ENCODE assay signal across 8 mouse cellular contexts in the genomic region with DNA sequence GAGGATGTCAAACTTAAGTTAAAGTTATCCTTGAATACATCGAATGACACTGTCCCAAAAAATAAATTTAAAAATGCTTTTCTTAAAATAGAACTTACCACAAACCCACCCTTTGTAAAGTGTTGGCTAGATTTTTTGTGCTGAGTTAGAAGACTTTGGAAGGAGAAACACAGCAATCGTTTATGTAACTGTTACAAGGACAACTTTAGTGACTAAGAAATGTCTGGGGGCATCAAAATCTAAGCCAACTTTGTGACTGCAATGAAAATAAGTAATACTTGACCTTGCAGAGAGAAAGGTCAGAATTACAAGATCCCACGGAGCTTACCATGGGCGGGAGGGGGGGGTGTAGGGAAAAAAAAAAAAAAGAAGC. TPM values are rescaled to one million over a fixed set of nuclear protein-coding genes. Genes with fewer than 3 reads are reported as not detected.
DNase-seq lines count a peak whose midpoint lies in the region; ATAC-seq and TF ChIP-seq lines count a peak whose summit lies in the region.

No protein-coding gene starts in this region.

- no peaks in the 10 kb centered on the region for H3K36me3 ChIP-seq in heart, embryonic 15.5 days
- no peaks in the 10 kb centered on the region for H3K36me3 ChIP-seq in ES-E14 (ENCODE audit: control insufficient read depth, insufficient read depth, low read length, poor library complexity, severe bottlenecking)
- H3K36me3 ChIP-seq in forebrain, postnatal 0 days (ENCODE audit: insufficient read depth) = no peaks in the 10 kb centered on the region
- H3K36me3 ChIP-seq in macrophage (ENCODE audit: inconsistent target) = no peaks in the 10 kb centered on the region

- in situ Hi-C loops in ES-E14 (cut with MboI; ENCODE audit: low sequenced_read_pairs in 2 of 2, unreplicated experiment in 2 of 2) = no loop called here

- peak overlapping the region; percentile 79 for H3K4me3 ChIP-seq in heart, embryonic 15.5 days
- H3K4me3 ChIP-seq in ES-E14 (ENCODE audit: insufficient read depth in 1 of 2, low read depth in 1 of 2, low read length in 2 of 2, poor library complexity in 1 of 2, severe bottlenecking in 1 of 2) (peak overlapping the region; percentile 90 to 92), macrophage (ENCODE audit: inconsistent target) (peak overlapping the region; percentile 47)
- peak overlapping the region; percentile 81 for H3K4me3 ChIP-seq in forebrain, postnatal 0 days (ENCODE audit: low read depth, low read length)

- peak overlapping the region; percentile 73 for H3K4me2 ChIP-seq in heart, embryonic 15.5 days
- H3K4me2 ChIP-seq in forebrain, postnatal 0 days (ENCODE audit: low read depth) = peak overlapping the region; percentile 81

- peaks cover 8% of the 10 kb centered on the region; the same call in 1 of the 2 replicates for H3K79me2 ChIP-seq in macrophage (ENCODE audit: inconsistent target)

- H3K9ac ChIP-seq in heart, embryonic 15.5 days = peak overlapping the region; percentile 92
- H3K9ac ChIP-seq in ES-E14 (ENCODE audit: insufficient read depth, low read depth, low read length, poor library complexity, severe bottlenecking) = peak overlapping the region; percentile 80; the same call in 1 of the 2 replicates
- peak overlapping the region; percentile 94 for H3K9ac ChIP-seq in forebrain, postnatal 0 days

- H3K27ac ChIP-seq in heart, embryonic 15.5 days = peak overlapping the region; percentile 92
- H3K27ac ChIP-seq in ES-E14 (ENCODE audit: insufficient read depth, low read depth, low read length, poor library complexity, severe bottlenecking) (no peak overlapping the region), macrophage (no peak overlapping the region)
- peak overlapping the region; percentile 82 for H3K27ac ChIP-seq in forebrain, postnatal 0 days (ENCODE audit: low read depth, low read length)

- no peaks in the 10 kb centered on the region for H3K9me3 ChIP-seq in heart, embryonic 15.5 days (replicated peaks)
- H3K9me3 ChIP-seq in ES-E14 (ENCODE audit: control insufficient read depth, insufficient read depth, low read depth, low read length) = no peaks in the 10 kb centered on the region
- no peaks in the 10 kb centered on the region for H3K9me3 ChIP-seq in forebrain, postnatal 0 days (ENCODE audit: low read length)

- 21% methylated on average over 4 of the region's 4 CpGs for WGBS in heart, embryonic 15.5 days
- 23% methylated on average over 4 of the region's 4 CpGs for WGBS in forebrain, postnatal 0 days
- 2% methylated on average over 4 of the region's 4 CpGs for WGBS in macrophage (ENCODE audit: missing documents)

- H3K27me3 ChIP-seq in heart, embryonic 15.5 days = no peaks in the 10 kb centered on the region
- no peaks in the 10 kb centered on the region for H3K27me3 ChIP-seq in forebrain, postnatal 0 days (ENCODE audit: insufficient read depth, low read length)

- no peak for DNase-seq in heart, postnatal 14 days
- no peak for DNase-seq in ES-E14 (ENCODE audit: low read depth, low spot score)
- no peak for DNase-seq in forebrain, postnatal 0 days
- DNase-seq in spleen, postnatal 4 days (ENCODE audit: low spot score in 2 of 2) = no peak
- DNase-seq in cerebellum, postnatal 10 days = no peak
- no peak for DNase-seq in adrenal gland, postnatal 36 days

- intact Hi-C loops in heart, postnatal 14 days (cut with DNase I) = loop anchor here (5.0 kb wide), 1 partner anchor 55 kb away; the partner anchor contains the start of gene Cdc37l1

- TF ChIP-seq CTCF in forebrain, postnatal 0 days (IDR thresholded peaks at IDR 0.05; ENCODE audit: low read depth) = no peak

- no peak for ATAC-seq in heart, embryonic 15.5 days (replicated peaks; ENCODE audit: insufficient number of reproducible peaks, insufficient read depth, low FRiP score, low read depth)
- no peak for ATAC-seq in forebrain, postnatal 0 days

- H3K4me1 ChIP-seq in heart, embryonic 15.5 days (replicated peaks) = peaks cover 27% of the 10 kb centered on the region
- peaks cover 2 to 9% of the 10 kb centered on the region in 2 experiments; a peak in 3 of 4 replicates for H3K4me1 ChIP-seq in ES-E14 (ENCODE audit: control insufficient read depth in 2 of 2, insufficient read depth in 2 of 2, low read length in 2 of 2, poor library complexity in 1 of 2)
- H3K4me1 ChIP-seq in forebrain, postnatal 0 days (ENCODE audit: insufficient read depth) = peaks cover 10% of the 10 kb centered on the region; the same call in 1 of the 2 replicates

TF ChIP-seq in ES-E14, 5 proteins besides CTCF, POLR2A, EP300 and RAD21:
- TF ChIP-seq HCFC1 (IDR thresholded peaks at IDR 0.05; ENCODE audit: borderline replicate concordance, insufficient read depth, low read length) = no peak
- no peak for TF ChIP-seq MAFK (IDR thresholded peaks at IDR 0.05; ENCODE audit: insufficient read depth, low read depth, low read length)
- TF ChIP-seq ZNF384 (IDR thresholded peaks at IDR 0.05; ENCODE audit: low read depth, low read length) = no peak; the same call in 1 of the 2 replicates
- no peak for TF ChIP-seq CHD2 (IDR thresholded peaks at IDR 0.05; ENCODE audit: low read depth, low read length)
- no peak for TF ChIP-seq ZC3H11A (IDR thresholded peaks at IDR 0.05; ENCODE audit: borderline replicate concordance, low read depth, low read length)

RNA-seq across cellular contexts. Expression of gene Ak3, which starts 0.8 kb away (rescaled TPM):
- polyA plus RNA-seq in heart, embryonic 15.5 days (2015; fragmentation: Nextera tagmentation; extraction: Ambion mirVana) = 87.6 and 87.7 TPM in 2 replicates
- 10 to 100 TPM; 86.6 to 88.6 TPM for total RNA-seq in heart, postnatal 14 days (2021)
- total RNA-seq in ES-E14 (2012; rRNA removed) = 13.8 and 14.0 TPM in 2 replicates
- 62.5 and 76.5 TPM in 2 replicates for total RNA-seq in forebrain, postnatal 0 days (2014; rRNA removed)
- polyA plus RNA-seq in forebrain, postnatal 0 days (2015; fragmentation: Nextera tagmentation; extraction: Ambion mirVana) = 58.0 and 68.2 TPM in 2 replicates
- 10 to 100 TPM in 12 of 26 experiments, 1 to 10 TPM in 13, under 1 TPM in 1; 0.87 to 21.2 (median 9.4) TPM for total RNA-seq in macrophage (2018; cell fraction: chromatin; rRNA removed)
- total RNA-seq in macrophage (2018; cell fraction: cytosol; rRNA removed) = 10 to 100 TPM; 24.5 to 50.9 (median 33.1) TPM
- total RNA-seq in macrophage (2018; cell fraction: nucleus; rRNA removed) = 10 to 100 TPM in 18 of 26 experiments, 1 to 10 TPM in 8; 6.2 to 27.5 (median 12.2) TPM
- 36.0 to 43.1 TPM (median 41.6 TPM) in 3 replicates for polyA plus RNA-seq in macrophage (2018)
- total RNA-seq in adrenal gland, postnatal 36 days (2021) = 100 to 1,000 TPM; 146 to 253 TPM

RNA-seq across cellular contexts. Expression of gene Rcl1, which starts 54.2 kb away (rescaled TPM):
- 14.2 and 25.7 TPM in 2 replicates for polyA plus RNA-seq in heart, embryonic 15.5 days (2015; fragmentation: Nextera tagmentation; extraction: Ambion mirVana)
- 1 to 10 TPM; 5.6 to 6.8 TPM for total RNA-seq in heart, postnatal 14 days (2021)
- total RNA-seq in ES-E14 (2012; rRNA removed) = 53.6 and 70.5 TPM in 2 replicates
- total RNA-seq in forebrain, postnatal 0 days (2014; rRNA removed) = 22.3 and 24.0 TPM in 2 replicates
- 29.6 and 31.8 TPM in 2 replicates for polyA plus RNA-seq in forebrain, postnatal 0 days (2015; fragmentation: Nextera tagmentation; extraction: Ambion mirVana)
- total RNA-seq in macrophage (2018; cell fraction: chromatin; rRNA removed) = 10 to 100 TPM in 1 of 26 experiments, 1 to 10 TPM in 25; 2.9 to 11.7 (median 5.0) TPM
- total RNA-seq in macrophage (2018; cell fraction: cytosol; rRNA removed) = 10 to 100 TPM in 2 of 26 experiments, 1 to 10 TPM in 24; 4.2 to 11.2 (median 6.0) TPM
- total RNA-seq in macrophage (2018; cell fraction: nucleus; rRNA removed) = 10 to 100 TPM in 2 of 26 experiments, 1 to 10 TPM in 24; 2.4 to 12.9 (median 4.3) TPM
- 5.0 to 11.9 TPM (median 5.2 TPM) in 3 replicates for polyA plus RNA-seq in macrophage (2018)
- total RNA-seq in adrenal gland, postnatal 36 days (2021) = 10 to 100 TPM; 25.8 to 30.1 TPM

RNA-seq across cellular contexts. Expression of gene Cdc37l1, which starts 56.8 kb away (rescaled TPM):
- polyA plus RNA-seq in heart, embryonic 15.5 days (2015; fragmentation: Nextera tagmentation; extraction: Ambion mirVana) = 41.3 and 44.8 TPM in 2 replicates
- total RNA-seq in heart, postnatal 14 days (2021) = 10 to 100 TPM; 67.5 to 74.0 TPM
- 46.8 and 52.7 TPM in 2 replicates for total RNA-seq in ES-E14 (2012; rRNA removed)
- total RNA-seq in forebrain, postnatal 0 days (2014; rRNA removed) = 57.8 and 78.9 TPM in 2 replicates
- 23.8 and 30.7 TPM in 2 replicates for polyA plus RNA-seq in forebrain, postnatal 0 days (2015; fragmentation: Nextera tagmentation; extraction: Ambion mirVana)
- 100 to 1,000 TPM in 16 of 26 experiments, 10 to 100 TPM in 10; 38.4 to 227 (median 120) TPM for total RNA-seq in macrophage (2018; cell fraction: chromatin; rRNA removed)
- total RNA-seq in macrophage (2018; cell fraction: cytosol; rRNA removed) = 10 to 100 TPM in 20 of 26 experiments, 1 to 10 TPM in 6; 7.0 to 22.9 (median 12.1) TPM
- 100 to 1,000 TPM in 13 of 26 experiments, 10 to 100 TPM in 13; 52.6 to 234 (median 99.3) TPM for total RNA-seq in macrophage (2018; cell fraction: nucleus; rRNA removed)
- polyA plus RNA-seq in macrophage (2018) = 15.5 to 19.2 TPM (median 18.1 TPM) in 3 replicates
- 10 to 100 TPM; 43.4 to 52.5 TPM for total RNA-seq in adrenal gland, postnatal 36 days (2021)

Comparison
In these comparisons a context has a peak if more than half of its experiments do, and no peak if none do; other contexts are left out.
1. H3K27ac ChIP-seq: peak in heart, embryonic 15.5 days (single experiment) and forebrain, postnatal 0 days (single experiment); none in ES-E14 (single experiment) and macrophage (single experiment).
2. Peak in every context shown above with its lines, with median percentiles within 50 percentile points of each other: H3K4me3 ChIP-seq and H3K9ac ChIP-seq.